Mouse (Mus musculus) thymus, postnatal 4 days (tissue): ENCODE measurements at regions not wholly inside any gene's neighbourhood (a gene's known extent, or its start where the extent isn't known, plus 50 kb on each side); places are given as distances from the start of the nearest gene placed in this dataset.
A peak's percentile ranks its signal among the peaks of the same experiment; 100 is the strongest.

ENCODE experiments used
- DNase-seq: peaks from one replicate; pipeline ENCODE4 v3.0.0; 2021

DNA sequence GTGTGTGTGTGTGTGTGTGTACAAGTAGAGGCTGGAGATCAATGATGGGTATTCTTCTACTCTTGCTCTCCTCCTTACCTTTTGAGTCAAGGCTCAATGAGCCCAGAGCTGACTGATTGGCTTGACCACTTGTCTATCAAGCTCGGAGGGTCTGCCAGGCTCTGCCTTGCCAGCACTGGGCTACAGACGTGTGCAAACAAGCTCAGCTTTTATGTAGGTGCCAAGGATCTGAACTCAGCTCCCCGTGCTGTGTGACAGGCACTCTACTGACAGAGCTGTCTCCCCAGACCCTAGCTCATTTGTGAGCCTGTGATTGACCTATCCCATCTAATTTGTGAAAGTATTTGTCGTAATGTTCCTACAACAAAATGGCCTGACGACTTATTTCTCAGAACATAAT is 54.2 kb upstream of the Cdc42bpa start:
- no peak for DNase-seq

DNA sequence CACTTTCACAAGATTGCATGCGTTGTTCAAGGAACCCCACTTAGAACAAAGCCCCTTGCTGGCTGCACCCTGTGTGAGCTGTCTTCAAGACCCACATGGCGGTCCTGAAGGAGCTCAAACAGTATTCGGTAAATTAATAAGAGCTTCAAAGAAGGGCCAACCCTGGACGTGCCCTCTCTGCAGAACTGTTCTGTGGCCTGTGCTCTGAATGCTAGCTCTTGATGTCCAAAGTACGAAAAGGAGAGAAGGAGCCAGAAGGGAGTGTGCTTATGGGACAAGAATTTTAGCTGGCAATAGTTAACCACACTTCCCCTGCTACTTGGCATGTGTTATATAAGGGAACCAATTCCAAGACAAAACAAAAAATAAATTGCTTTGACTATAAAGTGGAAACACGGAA is 67.6 kb upstream of the Cdc42bpa start:
- no peak for DNase-seq

DNA sequence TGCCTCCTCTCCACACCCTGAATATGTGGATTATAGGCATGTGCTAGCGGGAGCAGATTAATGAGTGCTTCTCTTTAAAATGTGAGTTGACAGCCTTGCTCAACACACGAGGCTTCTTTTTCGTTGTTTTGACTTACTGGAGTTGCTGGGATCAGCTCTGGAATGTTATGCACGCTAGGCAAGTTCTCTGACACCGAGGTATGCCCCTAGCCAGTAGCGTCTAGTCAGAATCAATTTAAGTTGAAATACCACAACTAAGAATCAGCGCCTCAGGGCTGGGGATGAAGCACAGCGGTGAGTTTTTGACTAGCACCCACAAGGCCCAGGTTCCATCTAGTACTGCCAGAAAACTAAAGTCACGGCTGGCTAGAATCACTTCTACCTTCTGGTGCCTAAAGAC is 72.4 kb upstream of the Cdc42bpa start:
- DNase-seq: no peak

DNA sequence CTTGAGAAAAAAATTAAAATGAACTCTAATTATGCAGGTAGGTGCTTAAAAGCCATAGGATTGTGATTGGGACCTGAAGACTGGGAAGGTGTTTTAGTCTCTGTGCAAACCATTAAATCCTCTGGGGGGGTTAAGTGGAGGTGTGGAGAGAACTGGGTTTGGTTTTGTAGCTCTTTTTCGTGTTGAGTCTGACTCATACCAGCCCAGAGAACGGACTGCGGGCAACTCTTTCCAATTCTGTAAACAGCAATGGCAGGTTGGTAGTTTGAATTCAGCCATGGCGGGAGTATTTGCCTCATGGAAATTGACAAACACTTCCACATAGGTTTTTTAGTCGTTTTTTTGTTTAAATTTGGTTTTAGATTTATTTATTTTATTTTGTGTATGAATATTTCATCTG is 77.7 kb upstream of the Ahctf1 start:
- DNase-seq: no peak

- DNase-seq: no peak
These were observed 74.4 kb upstream of the Ahctf1 start for GRCm38 (mm10) chr1:179877893-179878292.

- no peak for DNase-seq
These were observed 70.5 kb upstream of the Ahctf1 start for GRCm38 (mm10) chr1:179873772-179874555.

- no peak for DNase-seq
These were observed 68.5 kb upstream of the Ahctf1 start for GRCm38 (mm10) chr1:179871961-179872360.

DNA sequence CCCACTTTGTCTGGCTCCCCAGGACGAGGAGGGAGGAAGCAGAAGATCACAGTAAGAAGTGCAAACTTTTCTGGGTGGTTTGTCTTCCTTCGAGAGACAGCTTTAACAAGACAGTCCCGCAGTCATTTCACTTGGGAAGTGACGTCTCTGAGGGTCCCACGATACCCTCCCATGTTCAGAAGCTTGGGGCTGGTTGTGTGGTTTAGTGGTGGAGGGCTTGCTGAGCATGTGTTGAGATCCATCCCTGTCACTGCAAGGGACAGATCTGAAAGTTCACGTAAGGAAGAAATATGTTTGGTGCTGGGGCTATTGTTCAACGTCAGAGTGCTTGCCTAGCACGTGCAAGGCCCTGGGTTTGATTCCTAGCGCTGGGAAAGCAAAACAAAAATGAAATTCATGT is 65.2 kb upstream of the Ahctf1 start:
- DNase-seq: no peak

GRCm38 (mm10) chr1:179867493-179867892 is 64.0 kb upstream of the Ahctf1 start:
- peak; percentile 32 for DNase-seq

DNA sequence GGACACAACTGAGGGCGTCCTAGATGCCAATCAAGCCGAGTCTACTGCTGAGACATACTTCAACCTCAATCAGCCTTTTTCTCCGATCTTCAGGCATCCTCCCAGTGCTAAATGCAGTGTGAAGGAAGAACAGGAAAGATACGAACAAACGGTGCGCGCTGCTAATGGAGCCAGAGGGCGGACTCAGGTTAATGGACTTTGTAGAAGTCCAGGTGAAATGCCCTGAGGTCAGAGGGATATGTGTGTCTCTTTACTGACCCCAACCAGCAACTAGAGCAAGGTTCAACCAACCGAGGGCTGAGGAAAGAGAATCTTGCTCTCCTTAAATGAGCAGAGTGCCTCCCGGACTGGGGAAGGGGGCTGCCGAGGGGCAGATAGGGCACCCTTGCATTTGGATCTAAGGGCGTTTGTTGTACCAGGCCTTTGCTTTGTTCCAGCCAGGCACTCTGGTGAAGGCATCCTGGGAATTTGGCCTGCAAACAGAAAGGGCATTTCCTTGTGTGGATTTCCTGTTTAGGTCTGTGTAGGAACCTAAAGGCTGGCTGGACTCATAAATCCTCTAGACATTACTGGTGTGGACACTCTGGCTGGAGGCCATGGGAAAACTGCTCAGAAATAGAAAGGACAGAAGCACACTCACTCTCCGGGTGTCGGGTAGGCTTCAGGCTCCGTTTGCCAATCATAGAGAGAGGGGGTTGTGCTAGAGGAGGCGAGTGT is 62.7 kb upstream of the Ahctf1 start:
- DNase-seq: no peak

DNA sequence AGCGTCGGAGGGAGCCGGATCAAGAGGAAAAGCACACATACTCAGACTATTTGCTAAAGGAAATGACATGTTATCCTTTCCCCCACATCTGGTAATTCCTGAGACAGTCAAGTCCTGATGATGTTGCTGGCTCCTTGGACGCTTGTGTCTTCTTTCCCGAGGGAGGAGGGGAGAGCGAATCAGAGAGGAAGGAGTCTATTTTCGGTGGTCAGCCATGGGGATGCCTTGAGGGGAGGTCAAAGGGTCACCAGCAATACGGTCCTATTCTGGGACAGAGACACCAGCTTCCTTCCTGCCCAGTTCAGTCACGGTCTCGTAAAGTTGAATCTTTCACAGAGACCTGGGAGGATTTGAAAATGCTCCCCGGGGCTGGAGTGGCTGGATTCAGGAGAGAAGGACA is 62.1 kb upstream of the Ahctf1 start:
- DNase-seq: no peak

DNA sequence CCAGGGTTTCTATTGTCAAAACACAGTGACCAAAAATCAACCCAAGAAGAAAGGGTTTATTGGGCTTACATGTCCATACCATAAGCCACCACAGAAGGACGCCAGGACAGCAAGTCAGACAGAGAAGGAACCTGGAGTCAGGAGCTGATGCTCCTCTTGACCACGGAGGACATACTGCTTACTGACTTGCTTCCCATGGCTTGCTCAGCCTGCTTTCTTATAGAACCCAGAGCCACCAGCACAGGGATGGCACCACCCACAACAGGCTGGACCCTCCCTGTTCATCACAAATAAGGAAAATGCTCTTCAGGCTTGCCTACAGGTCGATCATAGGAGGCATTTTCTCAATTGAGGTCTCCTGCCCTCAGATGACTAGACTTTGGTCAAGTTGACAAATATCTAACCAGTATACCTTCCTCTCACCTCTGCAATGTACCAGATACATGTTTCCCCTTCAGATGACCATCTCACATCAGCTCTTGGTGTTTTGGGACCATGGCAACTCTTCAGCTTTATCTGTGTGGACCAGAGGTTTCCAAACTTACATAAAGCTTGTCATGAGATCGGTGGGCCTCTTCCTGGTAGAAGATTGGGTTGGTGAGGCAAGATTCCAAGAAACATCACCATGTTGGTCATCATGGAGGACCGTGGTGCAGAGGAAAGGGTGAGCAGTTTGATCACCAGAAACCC is 61.2 kb upstream of the Ahctf1 start:
- no peak for DNase-seq

GRCm38 (mm10) chr1:179863420-179863819 is 59.9 kb upstream of the Ahctf1 start:
- DNase-seq: no peak

DNA sequence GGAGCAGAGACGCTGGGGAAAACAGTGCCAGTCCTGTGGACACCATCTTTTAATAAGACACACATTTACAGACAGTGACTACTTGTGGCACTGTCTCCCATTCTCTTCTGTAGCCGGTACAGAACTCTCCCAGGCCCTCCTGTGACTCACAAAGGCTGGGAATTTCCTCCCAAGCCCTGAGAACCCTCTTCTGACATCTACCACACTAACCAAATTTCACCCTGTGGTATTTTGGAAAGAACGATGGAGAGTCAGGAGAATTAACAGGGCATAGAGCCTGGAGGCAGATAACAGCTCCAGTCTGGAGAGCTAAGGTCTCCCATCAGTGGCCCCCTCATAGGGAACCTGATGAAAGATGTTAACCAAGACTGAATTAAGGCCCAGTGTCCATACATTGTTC is 59.5 kb upstream of the Ahctf1 start:
- DNase-seq: no peak

DNA sequence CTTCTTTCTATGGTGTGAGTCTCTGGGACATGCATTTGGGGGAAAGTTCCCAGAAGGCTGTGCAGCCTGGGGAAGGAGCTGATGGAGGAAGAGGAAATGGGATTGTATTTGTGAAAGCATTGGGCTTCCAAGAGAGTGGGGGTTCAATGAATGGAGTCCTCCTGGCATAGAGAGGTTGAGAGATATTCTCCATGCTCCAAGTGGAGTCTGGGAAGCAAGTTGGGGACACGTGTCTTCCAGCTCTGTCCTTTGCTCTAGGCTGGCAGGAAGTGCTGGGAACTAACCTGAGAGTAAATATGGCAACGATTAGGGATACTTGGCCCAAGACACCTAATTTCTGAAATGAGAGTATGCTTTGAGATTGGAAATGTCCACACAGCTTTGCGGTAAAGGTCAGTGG is 58.3 kb upstream of the Ahctf1 start:
- DNase-seq: no peak

DNA sequence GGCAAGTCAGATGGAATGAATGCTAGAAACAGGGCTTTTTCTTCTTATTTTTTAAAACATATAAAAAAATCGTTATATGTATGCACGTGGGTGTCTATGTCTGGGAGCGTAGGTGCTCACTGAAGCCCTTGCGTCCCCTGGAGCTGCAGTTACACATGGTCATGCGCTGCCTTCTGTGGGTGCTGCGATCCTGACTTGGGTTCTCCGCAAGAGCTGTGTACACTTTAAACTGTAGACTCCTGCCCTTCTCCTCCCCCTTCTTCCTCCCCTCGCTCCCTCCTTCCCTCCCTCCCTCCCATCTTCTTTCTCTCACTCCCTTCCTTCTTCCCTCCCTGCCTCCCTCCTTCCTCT is 56.0 kb upstream of the Ahctf1 start:
- DNase-seq: no peak

- DNase-seq: no peak
These were observed 55.5 kb upstream of the Ahctf1 start for GRCm38 (mm10) chr1:179858780-179859551.

- DNase-seq: no peak
These were observed 50.9 kb upstream of the Ahctf1 start for GRCm38 (mm10) chr1:179854288-179854965.
